Mouse (Mus musculus): ENCODE measurements around the gene Arhgef2.

- no peak for TF ChIP-seq CTCF (IDR thresholded peaks at IDR 0.05)
- TF ChIP-seq EP300 (IDR thresholded peaks at IDR 0.05): no peak
These were observed 49.1 kb upstream of the Arhgef2 start for GRCm38 (mm10) chr3:88556616-88557015.
